Mouse (Mus musculus) cerebellum, postnatal 25 days (tissue): ENCODE measurements around the gene Cdpf1.
"Not testable (repeated sequence)": the region's sequence is repeated elsewhere in the genome, so short reads cannot be mapped to it uniquely, and the experiment has no call there.

ENCODE experiments used
- DNase-seq, 2 experiments: peaks; one replicate each; pipeline ENCODE4 v3.0.0; 2021; ENCODE audit warnings: mixed read lengths in 2 of 2

The Cdpf1 gene

GRCm38 (mm10) chr15:85808031-85808430 is 3.5 kb downstream of the Cdpf1 start:
- no peak for DNase-seq

- DNase-seq = no peak
These were observed 4.1 kb downstream of the Cdpf1 start for GRCm38 (mm10) chr15:85807404-85807803.

- no peak for DNase-seq
These were observed 4.6 kb downstream of the Cdpf1 start for GRCm38 (mm10) chr15:85806886-85807285.

- no peak for DNase-seq
These were observed 8.6 kb downstream of the Cdpf1 start for GRCm38 (mm10) chr15:85802931-85803330.

GRCm38 (mm10) chr15:85798676-85799075 is 12.8 kb downstream of the Cdpf1 start:
- no peak for DNase-seq

GRCm38 (mm10) chr15:85795516-85795915 is 16.0 kb downstream of the Cdpf1 start:
- no peak for DNase-seq

- peak; percentile 55 to 75 for DNase-seq
These were observed 18.7 kb downstream of the Cdpf1 start for GRCm38 (mm10) chr15:85792819-85793218.

GRCm38 (mm10) chr15:85791449-85791848 is 20.0 kb downstream of the Cdpf1 start:
- no peak for DNase-seq

- no peak for DNase-seq
These were observed 22.9 kb downstream of the Cdpf1 start for GRCm38 (mm10) chr15:85788633-85789032.

- DNase-seq = no peak
These were observed 23.4 kb downstream of the Cdpf1 start for GRCm38 (mm10) chr15:85788051-85788450.

- no peak for DNase-seq
These were observed 24.0 kb downstream of the Cdpf1 start for GRCm38 (mm10) chr15:85787482-85787881.

- no peak for DNase-seq
These were observed 24.8 kb downstream of the Cdpf1 start for GRCm38 (mm10) chr15:85786711-85787110.

- no peak for DNase-seq
These were observed 27.2 kb downstream of the Cdpf1 start for GRCm38 (mm10) chr15:85784341-85784740.

- no peak for DNase-seq
These were observed 28.4 kb downstream of the Cdpf1 start for GRCm38 (mm10) chr15:85783146-85783545.

- DNase-seq = not testable (repeated sequence)
These were observed 32.6 kb downstream of the Cdpf1 start for GRCm38 (mm10) chr15:85778891-85779290.

- no peak for DNase-seq
These were observed 34.7 kb downstream of the Cdpf1 start for GRCm38 (mm10) chr15:85776771-85777170.

- DNase-seq = no peak
These were observed 35.3 kb downstream of the Cdpf1 start for GRCm38 (mm10) chr15:85776241-85776640.

GRCm38 (mm10) chr15:85775001-85775400 is 36.5 kb downstream of the Cdpf1 start:
- no peak for DNase-seq

GRCm38 (mm10) chr15:85774419-85774818 is 37.1 kb downstream of the Cdpf1 start:
- DNase-seq = no peak

- DNase-seq = no peak
These were observed 39.3 kb downstream of the Cdpf1 start for GRCm38 (mm10) chr15:85772146-85772740.

GRCm38 (mm10) chr15:85771306-85772121 is 40.0 kb downstream of the Cdpf1 start:
- DNase-seq = no peak

GRCm38 (mm10) chr15:85768991-85769390 is 42.5 kb downstream of the Cdpf1 start:
- DNase-seq = no peak

- no peak for DNase-seq
These were observed 44.8 kb downstream of the Cdpf1 start for GRCm38 (mm10) chr15:85766677-85767076.

- DNase-seq = no peak
These were observed 46.5 kb downstream of the Cdpf1 start for GRCm38 (mm10) chr15:85765022-85765421.
